Mouse (Mus musculus): ENCODE results near the gene Slc15a4. TPM values are rescaled to one million over a fixed set of nuclear protein-coding genes. Genes with fewer than 3 reads are reported as not detected.

Slc15a4 gene
- total RNA-seq, 2 experiments from 2014 or later = 11.9 to 13.1 TPM

DNA sequence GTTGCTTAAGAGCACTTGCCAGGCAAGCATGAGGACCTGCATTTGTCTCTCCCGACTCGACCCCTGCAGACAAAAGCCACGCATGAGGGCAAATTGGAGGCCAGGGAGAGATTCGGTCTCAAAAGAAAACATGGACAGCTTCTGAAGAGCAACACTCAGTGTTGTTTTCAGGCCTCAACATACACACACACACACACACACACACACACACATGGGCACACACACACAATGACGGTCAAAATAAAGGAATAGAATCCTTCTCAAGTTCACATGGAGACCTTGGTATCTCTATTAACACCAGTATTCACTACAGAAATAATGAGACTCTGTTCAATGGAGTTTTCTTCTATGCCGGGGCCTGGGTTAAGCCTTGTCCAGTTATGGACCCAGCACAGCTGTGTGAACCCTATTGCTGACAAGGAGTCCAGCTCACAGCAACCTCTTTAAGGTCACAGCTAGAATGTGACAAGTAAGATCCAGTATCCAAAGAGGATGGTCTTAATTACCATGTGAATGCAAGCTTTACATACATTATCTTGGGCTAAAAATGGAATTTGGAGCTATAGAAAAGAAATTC, 65.4 kb downstream of the Slc15a4 start:
- no peak for DNase-seq (ENCODE audit: low spot score)
- intact Hi-C loops (cut with DNase I) = no loop called here

- intact Hi-C loops (cut with DNase I) = no loop called here
- DNase-seq (ENCODE audit: low spot score) = no peak
Observed at GRCm38 (mm10) chr5:127561086-127561485, 71.6 kb downstream of the Slc15a4 start.

- no peak for DNase-seq (ENCODE audit: low spot score)
- intact Hi-C loops (cut with DNase I) = no loop called here
Observed at GRCm38 (mm10) chr5:127548136-127548535, 84.6 kb downstream of the Slc15a4 start.

DNA sequence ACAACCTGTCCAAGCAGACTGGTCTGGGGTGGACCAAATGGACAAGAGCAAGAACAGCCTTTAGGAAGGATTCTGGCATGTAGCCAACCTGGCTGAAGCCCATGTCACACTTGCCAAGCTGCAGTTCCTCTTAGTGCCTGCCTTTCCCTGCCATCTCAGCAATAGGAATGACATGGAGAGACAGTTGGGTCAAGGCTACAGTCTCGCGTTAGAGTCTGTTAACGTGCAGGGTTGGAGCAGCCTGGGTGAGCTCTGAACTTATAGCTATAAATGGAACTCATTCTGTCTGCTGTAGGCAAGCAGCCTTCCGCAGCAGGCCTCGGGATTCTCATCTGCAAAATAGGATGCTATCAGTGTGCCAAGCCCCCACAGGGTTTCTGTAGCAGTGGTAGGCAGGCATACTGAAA, 86.1 kb downstream of the Slc15a4 start:
- no peak for DNase-seq (ENCODE audit: low spot score)
- intact Hi-C loops (cut with DNase I) = no loop called here

Other genes with a start within 250 kb of the Slc15a4 start
- not detected for gene Glt1d1, start 635 bp downstream of the Slc15a4 start, total RNA-seq (2021)

Measured in heart, postnatal 25 days (tissue).